Mouse (Mus musculus): Measurements from ENCODE around the gene Adcy4.
A peak's percentile ranks its signal among the peaks of the same experiment; 100 is the strongest.

Adcy4 gene

DNA sequence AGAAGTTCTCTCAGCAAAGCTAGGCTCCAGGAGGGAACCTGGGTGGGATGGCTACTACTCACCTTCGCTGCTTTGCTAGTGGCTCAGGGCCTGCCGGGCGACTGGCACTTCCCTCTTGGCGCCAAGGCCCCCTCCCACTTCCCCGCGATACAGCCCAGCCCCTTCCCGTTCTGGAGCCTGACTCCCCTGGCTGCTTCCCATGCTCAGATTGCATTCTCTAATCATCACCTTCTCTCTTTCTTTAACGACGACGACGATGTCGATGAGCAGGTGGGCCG, at the start of gene Adcy4:
Adcy4 (minus strand) TSS at position 138 of the 278 bp plus-strand sequence.
- DNase-seq = no peak

DNA sequence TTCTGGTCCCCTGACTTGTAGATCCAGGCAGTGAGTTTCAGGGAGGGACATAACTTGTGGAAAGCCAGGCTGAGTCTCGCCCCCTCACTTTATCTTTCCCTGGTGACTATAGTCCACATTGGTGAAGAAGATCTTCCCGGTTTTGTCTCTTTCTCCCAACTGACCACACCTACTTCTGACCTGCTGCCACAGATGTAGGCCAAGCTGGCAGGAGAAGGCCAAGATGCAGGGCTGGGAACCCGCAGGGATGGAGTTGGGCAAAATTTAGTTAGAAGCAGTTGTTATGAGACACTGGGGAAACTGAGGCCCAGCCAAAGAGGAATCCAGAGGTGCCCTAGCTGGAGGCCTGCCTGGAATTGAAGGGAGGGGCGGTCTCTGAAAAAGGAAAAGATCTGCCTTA, 49.2 kb upstream of the Adcy4 start:
- no peak for DNase-seq

DNA sequence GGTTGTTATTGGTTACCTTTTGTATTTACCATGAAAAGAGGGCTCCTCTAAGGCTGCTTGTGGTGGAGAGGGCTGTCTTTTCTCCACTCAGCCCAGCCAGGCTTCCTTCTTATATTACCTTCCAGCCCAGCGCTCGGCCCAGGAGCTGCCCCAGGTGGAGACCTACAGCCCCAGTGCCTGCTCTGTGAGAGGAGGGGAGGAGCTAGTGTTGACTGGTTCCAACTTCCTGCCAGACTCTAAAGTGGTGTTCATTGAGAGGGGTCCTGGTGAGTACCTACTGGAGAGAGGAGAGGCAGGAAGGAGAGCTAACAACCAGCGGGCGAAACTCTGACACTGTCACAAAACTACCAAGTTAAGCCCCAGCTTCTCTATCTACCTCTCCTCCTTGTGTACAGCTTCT, 46.4 kb upstream of the Adcy4 start:
- no peak for DNase-seq

DNA sequence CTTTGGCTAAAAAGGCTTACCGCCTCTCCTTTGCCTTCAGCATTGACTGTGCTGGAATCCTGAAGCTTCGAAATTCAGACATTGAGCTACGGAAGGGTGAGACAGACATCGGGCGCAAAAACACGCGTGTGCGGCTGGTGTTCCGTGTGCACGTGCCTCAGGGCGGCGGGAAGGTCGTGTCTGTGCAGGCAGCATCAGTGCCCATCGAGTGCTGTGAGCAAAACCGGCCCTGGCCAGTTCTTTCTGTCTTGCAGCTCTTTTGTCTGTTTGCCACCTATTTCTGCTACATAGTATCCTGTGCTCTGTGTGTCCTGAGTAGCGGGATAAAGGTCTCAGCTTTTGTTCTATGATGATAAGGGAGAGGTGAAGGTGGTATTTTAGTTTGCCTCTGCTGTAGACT, 46.0 kb upstream of the Adcy4 start:
- no peak for DNase-seq

DNA sequence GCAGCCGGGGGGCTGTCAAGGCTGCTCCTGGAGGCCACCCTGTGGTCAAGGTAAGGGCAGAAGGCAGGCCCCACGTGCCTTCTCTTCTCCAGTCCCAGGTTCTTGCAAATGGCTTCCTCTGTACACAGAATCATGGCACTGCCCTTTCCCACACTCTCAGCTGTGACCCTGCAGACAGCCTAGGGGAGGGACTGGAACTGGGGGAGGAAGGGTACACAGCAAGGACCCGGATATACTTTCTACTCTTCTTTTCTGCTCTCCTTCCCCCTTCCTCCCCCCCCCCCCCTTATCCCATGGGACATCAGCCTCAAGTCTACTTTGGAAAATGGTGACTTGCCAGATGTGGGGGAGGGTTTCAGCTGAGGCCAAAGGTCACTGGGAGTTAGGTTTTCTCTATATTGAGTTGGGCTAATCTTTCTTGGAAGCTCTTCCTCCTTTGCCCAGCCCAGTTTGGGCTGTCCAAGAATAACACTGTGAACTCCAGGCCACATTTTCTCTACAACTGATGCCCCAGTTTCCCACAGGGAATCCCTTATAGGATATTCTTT, 44.9 kb upstream of the Adcy4 start:
- no peak for DNase-seq

DNA sequence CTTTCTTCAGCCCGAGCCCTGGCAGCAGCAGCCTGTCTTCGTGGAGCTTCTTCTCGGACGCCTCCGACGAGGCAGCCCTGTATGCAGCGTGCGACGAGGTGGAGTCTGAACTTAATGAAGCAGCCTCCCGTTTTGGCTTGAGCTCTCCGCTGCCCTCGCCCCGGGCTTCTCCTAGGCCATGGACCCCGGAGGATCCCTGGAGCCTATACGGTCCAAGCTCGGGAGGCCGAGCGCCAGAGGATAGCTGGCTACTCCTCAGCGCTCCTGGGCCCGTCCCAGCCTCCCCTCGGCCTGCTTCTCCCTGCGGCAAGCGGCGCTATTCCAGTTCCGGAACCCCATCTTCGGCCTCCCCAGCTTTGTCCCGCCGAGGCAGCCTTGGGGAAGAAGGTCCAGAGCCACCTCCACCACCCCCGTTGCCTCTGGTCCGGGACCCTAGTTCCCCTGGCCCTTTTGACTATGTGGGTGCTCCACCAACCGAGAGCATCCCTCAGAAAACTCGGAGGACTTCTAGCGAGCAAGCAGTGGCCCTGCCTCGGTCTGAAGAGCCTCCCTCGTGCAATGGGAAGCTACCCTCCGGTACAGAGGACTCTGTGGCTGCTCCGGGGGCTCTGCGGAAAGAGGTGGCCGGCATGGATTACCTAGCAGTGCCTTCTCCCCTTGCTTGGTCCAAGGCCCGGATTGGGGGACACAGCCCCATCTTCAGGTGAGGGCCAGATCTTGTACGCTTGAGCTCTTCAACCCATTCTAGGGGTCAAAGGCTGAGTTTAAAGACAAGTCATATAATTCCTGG, 42.9 kb upstream of the Adcy4 start:
- no peak for DNase-seq

DNA sequence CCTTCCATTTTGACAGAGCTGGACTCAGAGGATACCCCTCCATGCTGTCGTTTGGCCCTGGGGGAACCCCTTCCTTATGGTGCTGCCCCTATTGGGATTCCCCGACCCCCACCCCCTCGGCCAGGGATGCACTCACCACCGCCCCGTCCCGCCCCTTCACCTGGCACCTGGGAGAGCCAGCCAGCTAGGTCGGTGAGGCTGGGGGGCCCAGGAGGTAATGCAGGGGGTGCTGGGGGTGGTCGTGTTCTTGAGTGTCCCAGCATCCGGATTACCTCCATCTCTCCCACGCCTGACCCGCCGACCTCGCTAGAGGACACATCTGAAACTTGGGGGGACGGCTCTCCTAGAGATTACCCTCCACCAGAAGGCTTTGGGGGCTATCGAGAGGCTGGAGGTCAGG, 42.2 kb upstream of the Adcy4 start:
- DNase-seq = no peak

DNA sequence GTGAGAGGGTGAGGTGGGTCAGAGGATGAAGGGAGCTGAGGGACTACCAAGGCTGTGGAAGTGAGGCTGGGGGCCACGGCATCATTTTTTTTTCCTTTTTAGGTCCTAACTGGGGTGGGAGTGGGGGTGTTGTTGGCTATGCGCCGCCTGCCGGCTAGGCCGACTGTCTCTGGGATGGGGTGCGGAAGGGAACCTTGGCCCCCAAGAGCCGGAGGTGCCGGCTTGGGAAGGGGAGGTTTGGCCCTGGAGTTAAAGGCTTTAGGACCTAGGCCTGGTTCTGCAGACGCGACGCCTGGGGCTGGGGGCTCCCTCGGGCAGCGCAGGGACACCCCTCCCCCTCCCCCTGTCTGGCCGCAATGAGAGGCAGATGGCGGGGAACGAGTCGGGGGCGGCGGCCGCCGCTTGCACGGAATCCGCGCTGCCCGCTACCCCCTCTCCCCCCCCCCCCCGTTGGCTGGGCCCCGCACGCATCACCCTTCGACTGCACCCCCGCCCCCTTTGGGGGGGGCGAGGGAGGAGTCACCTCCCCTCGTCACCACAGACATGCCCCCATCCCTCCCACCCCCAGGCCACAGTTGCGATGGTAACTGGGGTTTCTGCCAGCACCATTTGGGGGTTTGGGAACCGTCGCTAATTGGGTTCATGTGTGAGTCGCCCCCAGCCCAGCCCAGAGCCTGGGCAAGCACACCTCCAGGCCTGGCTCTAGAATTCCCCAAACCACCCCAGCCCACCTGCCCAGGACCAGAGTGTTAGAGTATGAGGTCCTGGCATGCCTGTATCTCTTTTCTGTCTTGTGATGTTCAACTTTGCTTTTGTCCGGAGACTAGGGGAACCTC, 41.5 kb upstream of the Adcy4 start:
- no peak for DNase-seq

DNA sequence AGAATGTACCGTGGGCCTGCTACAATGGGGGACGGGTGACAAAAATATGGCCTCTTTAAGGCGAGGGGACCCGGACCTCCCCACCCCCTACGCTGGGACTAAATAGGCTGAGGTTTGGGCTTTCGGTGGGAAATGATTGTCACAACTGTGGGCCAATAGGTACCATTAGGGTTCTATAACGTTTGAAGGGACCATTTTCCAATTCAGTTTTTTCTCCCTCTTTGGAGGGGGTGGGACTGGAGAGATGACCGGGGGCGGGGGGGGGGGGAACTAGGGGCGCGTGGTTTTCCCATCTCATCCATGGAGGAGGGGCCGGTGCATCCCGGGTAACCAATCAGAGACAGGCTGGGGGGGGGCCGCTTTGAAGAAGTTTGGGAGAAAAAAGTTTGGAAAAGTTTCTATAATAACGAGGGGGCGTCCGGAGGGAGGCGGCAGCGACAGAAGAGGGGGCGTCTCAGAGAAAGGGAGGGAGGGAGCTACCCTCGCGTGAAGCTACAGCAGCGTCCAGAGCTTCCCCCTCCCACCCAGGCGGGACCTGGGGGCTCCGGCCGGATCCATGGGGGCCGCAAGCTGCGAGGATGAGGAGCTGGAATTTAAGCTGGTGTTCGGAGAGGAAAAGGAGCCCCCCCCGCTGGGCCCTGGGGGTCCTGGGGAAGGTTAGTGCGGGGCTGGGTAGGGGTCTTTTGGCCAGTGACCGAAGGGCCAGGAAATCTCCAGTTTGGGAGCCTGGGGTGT, 40.8 kb upstream of the Adcy4 start:
- DNase-seq = no peak

DNA sequence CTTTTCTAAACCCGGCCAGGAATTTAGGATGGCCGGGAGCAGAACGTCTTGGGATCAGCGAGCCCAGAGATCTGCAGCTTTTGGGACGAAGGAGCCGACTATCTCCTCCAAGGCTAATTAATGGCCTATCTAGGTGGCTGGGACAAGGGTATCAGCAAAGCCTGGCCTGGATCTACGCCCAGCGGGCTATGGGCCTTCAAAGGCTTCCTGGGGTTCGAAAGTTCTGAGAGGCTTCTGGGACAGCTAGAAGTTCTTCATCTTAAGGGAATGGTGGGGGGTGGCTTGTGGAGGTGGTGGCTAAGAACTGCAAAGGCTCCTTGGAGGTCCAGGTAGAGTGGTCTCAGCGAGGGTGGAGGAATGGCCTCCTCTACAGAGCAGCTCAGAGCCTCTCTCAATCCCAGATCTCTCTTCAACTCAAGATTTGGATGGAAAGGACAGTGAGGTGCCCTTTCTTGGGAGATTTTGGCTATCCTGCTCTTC, 40.1 kb upstream of the Adcy4 start:
- DNase-seq = no peak

DNA sequence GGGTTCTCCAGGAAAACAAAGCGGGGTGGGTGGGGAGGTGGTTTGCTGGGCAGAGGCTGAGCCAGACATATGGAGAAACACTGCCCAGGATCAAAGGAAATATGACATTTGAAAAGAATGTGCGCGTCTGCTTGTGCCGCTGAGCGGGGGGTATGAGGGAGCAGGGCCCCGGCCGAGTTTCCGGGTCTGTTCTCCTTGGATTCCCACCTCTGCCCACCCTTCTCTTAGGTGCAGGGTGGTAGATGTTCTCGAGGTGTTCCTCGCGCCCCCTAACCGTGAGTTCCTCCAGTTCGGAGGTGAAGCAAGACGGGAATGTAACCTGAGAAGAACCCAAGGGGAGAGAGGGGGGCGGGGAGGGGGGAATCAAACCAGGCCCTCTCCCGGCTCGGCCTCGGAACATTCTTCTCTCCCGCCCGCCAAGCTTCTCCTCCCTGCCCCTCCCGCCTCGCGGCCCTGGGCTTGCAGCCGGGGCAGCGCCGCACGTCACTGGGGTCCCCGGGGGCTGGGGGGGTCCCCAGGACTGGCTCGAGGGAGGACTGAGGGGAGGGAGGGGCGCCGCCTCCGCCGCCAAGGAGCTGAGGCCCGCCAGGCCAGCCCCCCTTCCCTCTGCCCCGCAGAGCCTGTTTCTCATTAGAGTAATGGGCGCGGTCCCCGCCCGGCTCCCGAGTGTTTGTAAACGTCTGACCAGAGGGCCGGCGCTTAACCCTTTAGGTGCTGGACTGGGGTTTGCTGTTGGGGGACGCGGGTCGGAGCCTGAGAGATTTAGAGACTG, 39.3 kb upstream of the Adcy4 start, which contains the start of gene Nfatc4:
Nfatc4 (plus strand) TSS at position 154 of the 772 bp plus-strand sequence.
- no peak for DNase-seq

DNA sequence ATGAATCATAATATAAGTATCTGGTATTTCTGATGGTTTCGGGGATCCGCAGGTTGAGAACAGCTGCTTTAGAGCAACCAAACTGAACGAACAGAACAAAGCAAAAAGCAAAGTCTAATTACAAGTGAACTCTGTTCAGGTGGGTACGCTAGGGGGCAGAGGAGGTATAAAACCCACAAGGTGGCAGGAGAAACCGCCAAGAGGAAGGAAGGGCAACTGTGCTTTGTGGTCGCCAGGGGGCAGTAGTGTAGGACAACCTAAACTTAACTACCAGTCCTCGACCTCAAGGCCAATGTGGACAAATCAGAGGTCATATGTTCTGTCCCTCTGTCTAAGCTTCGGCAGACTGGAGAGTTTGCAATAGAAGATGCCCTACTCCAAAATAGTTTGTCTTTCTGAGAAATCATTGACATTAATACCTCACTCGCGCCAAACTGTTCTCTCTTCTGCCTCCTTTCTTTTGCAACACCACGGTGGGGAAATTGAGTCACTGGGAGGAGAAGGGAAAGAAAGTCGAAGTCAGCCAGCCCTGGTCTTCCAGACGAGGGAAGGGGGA, 38.6 kb upstream of the Adcy4 start:
- DNase-seq = peak; percentile 45

DNA sequence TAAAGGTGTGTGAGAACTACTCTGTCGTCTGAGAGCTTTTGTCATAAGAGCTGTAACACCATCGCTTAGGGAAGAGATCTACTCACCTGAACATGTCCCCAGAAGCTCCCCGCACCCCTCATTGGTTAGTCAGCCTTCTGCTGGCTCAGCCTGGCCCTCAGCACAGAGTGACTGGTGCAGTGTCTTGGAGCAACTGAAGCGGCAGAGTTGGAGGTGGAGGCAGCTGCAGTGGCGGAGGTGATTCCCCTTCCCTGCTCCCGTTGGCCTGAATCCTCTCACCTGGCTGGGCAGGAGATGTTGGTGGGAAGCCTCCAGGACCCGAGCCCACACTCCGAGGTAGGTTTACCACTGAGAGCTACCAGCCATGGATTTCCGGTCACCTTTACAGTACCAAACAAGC, 36.7 kb upstream of the Adcy4 start:
- DNase-seq = no peak

DNA sequence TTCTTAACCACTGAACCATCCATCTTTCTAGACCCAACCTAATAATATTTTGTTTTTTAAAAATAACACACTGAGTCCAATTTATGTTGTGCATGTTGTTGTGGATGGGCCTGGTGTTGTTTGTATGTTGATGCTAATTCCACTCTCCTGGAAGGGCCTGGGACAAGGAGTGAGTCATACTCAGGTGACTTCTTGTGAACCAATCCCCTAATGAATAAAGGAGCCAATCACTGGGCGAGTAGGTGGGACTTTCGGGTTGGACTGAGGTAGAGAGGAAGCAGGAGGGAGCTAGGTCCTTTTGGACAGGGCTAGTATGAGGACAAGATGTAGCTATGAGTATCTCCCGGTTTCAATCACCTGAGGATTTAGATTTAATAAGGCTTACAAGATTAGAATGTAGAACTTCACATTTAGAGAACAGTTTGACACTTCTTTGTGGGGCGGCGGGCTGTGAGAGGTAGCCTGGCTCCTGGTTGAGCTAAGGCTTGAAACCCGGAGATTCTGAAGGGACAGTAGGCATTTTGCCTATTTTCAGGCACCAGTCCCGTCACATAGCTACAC, 36.0 kb upstream of the Adcy4 start:
- no peak for DNase-seq

DNA sequence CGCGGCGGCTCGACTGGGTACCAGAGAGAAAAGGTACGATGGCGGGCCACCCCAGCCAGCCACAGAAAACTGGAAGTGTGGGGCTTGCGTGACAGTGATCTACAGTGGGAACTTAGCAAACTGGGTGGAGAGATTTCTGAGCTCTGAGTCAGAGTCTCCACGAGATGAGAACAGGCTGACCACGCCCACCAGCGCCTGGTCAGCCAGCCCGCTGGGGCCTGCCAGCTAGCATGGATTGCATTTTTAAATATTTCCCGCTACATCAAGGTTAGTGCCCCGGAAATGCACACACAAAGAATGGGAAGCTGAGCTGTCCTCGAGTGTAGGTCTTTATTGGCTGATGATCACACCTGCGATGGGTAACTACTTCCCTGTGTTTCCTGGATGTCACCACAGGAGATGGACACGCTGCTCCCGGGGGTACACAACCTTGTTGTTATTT, 31.4 kb upstream of the Adcy4 start:
- DNase-seq = peak; percentile 37

DNA sequence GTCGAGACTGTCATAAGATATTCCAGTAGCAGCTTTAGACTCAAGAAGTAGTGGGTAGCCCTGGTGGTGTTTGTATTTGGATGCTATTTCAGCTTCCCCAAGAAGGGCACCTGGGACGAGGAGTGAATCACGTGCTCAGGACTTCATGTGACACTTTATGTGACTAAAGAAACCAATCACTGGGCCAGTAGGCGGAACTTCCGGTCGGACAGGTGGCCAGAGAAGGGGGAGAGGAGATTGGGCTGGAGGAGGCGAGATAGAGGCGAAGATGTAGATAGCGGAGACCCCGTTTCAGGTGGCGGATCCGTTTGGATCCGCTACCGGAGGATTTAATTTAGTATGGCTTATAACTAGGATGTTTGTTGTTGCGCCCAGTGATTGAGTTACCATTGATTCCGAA, 31.0 kb upstream of the Adcy4 start:
- peak; percentile 83 for DNase-seq

DNA sequence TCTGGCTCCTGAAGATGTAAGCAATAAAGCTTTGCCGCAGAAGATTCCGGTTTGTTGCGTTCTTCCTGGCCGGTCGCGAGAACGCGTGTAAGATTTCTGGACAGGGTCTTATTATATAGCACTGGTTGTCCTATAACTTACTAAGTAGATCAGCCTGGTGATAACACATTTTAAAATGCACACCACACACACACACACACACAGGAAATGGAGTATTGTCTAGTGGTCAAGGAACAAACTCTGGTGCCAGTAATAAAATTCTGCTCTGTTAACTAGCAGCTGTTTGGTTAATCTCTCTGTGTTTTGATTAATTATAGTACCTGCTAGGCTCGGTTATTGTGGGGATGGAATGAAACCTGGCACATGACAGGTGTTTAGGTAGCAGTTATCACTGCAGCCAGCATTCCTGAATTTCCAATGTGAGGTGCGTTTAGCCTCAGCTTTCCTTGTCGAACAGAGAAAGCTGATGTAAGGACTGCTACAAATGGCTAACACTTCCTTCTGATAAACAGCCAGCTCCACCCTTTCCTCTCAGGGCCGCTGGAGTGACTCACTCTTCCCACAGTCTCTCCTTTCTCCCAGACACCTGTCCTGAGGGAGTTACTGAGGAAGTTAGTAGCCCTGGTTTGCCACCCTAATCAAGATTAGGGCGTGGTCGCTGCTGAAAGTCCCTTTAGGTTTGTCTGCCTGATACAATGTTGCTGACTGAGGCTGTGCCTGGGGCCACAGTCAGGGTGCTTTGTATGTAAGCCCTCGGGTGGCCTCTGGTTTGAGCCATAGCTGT, 11.7 kb upstream of the Adcy4 start:
- DNase-seq = no peak

DNA sequence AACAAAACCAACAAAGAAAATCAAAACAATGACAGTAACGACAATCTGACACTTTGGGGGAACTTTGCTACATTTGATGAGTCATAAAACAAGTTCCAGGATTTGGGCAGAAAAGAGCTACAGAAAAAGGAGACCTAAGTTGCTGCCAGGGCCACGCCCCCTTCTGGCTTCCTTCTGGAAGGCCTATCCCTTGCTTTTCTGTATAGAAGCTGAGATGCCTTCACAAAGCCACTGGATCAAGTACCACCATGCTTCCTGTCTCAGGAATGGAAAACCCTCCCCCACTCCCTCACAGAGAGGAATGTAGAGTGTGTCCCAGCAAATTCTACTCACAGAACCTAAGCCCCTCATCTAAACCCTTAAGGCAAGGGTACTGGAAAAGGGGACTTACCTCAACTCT, 10.1 kb upstream of the Adcy4 start:
- no peak for DNase-seq

DNA sequence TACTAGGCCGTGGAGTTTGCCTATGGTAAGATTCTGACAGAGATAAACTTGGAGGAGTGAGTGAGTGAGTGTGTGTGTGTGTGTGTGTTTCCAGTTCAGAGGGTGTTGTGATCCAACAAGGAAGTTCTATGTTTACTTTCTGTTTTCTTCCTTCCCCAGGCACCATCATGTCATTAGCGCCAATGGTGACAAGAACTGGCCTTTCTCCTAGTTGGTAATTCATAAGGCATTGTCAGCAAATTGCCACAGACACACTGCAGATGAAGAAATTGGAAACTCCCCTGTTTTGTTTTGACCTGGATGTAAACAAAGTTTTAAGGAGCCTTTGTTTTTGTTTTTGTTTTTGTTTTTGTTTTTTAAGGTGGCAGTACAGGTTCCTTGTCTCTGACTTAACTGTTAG, 9.6 kb upstream of the Adcy4 start:
- DNase-seq = no peak

DNA sequence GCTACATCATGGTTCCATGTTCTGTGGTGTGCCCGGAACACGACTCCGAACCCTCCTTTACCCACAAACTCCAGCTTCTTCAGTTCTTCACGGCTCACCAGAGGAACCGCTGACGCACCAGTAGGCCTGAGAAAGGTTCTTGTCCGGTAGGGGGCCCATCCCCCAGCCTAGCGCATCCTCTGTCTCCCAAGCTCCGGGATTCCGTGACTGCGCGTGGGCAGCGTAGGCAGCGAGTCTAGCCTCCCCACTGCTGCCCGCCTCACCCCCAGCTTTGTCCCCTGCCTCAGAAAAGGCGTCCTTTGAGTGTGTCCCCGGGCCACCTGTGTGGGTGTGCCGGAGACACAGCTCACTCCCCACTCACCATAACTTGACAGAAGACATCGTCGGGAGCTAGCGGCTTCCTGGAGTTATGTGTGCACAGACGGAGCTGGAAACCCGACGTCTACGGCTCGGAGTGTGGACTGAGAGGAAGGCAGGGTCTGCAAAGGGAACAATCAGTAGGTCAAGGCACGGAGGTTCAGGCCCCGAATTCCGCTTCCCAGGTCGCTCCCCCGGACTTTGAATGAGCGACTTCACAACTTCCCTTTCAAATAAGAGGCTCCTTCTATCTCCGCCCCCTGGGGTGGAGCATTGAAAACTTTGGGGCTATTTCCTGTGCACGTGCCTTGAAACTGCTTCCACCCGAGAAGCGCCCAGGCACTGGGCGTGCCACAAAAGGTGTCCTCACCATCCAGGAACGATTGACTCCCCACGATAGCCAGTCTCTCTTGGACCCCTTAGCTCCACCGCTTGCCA, 4.6 kb upstream of the Adcy4 start, which contains the start of gene Ripk3:
Ripk3 (minus strand) TSS at position 610 of the 795 bp plus-strand sequence.
- DNase-seq = no peak
